Mouse (Mus musculus): ENCODE measurements around the gene Tmem132b.

Gene Tmem132b

GRCm38 (mm10) chr5:125772756-125773155 is 241.2 kb downstream of the Tmem132b start:
- no peak for DNase-seq (ENCODE audit: low spot score)

- no peak for DNase-seq (ENCODE audit: low spot score)
These were observed 248.8 kb downstream of the Tmem132b start for GRCm38 (mm10) chr5:125780332-125780731.

GRCm38 (mm10) chr5:125792643-125793042 is 261.1 kb downstream of the Tmem132b start:
- DNase-seq (ENCODE audit: low spot score), result no peak

GRCm38 (mm10) chr5:125794318-125794717 is 262.7 kb downstream of the Tmem132b start:
- DNase-seq (ENCODE audit: low spot score), result no peak

- no peak for DNase-seq (ENCODE audit: low spot score)
These were observed 268.0 kb downstream of the Tmem132b start for GRCm38 (mm10) chr5:125799622-125800021.

- no peak for DNase-seq (ENCODE audit: low spot score)
These were observed 268.5 kb downstream of the Tmem132b start for GRCm38 (mm10) chr5:125800025-125800424.

GRCm38 (mm10) chr5:125802801-125803200 is 271.2 kb downstream of the Tmem132b start:
- DNase-seq (ENCODE audit: low spot score), result no peak

- no peak for DNase-seq (ENCODE audit: low spot score)
These were observed 273.8 kb downstream of the Tmem132b start for GRCm38 (mm10) chr5:125805327-125805726.

GRCm38 (mm10) chr5:125807861-125808260 is 276.3 kb downstream of the Tmem132b start:
- DNase-seq (ENCODE audit: low spot score), result no peak

- no peak for DNase-seq (ENCODE audit: low spot score)
These were observed 297.8 kb downstream of the Tmem132b start for GRCm38 (mm10) chr5:125829342-125829741.

GRCm38 (mm10) chr5:125835890-125836289 is 304.3 kb downstream of the Tmem132b start:
- DNase-seq (ENCODE audit: low spot score), result no peak

GRCm38 (mm10) chr5:125836761-125837160 is 305.2 kb downstream of the Tmem132b start:
- no peak for DNase-seq (ENCODE audit: low spot score)

Data from T-cell, adult 2 months (primary cell).